Mouse (Mus musculus) forebrain, embryonic 14.5 days (tissue): Measurements from ENCODE around the gene Mettl9. TPM values are rescaled to one million over a fixed set of nuclear protein-coding genes. Genes with fewer than 3 reads are reported as not detected.
A peak's percentile ranks its signal among the peaks of the same experiment; 100 is the strongest.

Experiments
- ATAC-seq: fragments of 200-750 bp; cut with Nextera tagmentation; 2 replicates; pipeline ENCODE4 v1.8.0; 2017; ENCODE audit warnings: mild to moderate bottlenecking, moderate library complexity
- DNase-seq: peaks from one replicate; pipeline ENCODE4 v3.0.0-alpha.2; 2015; ENCODE audit warnings: low spot score
- H3K27ac ChIP-seq: fragments of 300-500 bp; sonication (generic); 2 replicates; pipeline ENCODE4 v1.5.1; 2014; ENCODE audit warnings: low read depth, mild to moderate bottlenecking, control low read depth, low read length, moderate library complexity
- H3K27me3 ChIP-seq: fragments of 300-500 bp; sonication (generic); replicated peaks from 2 replicates; pipeline ENCODE4 v1.6.1; 2014; ENCODE audit warnings: low read length, control low read depth, mixed read lengths; ENCODE audit not compliant: control insufficient read depth, insufficient read depth
- H3K36me3 ChIP-seq: fragments of 300-500 bp; sonication (generic); 2 replicates; pipeline ENCODE4 v1.6.1; 2014; ENCODE audit warnings: low read length, control low read depth; ENCODE audit not compliant: control insufficient read depth, insufficient read depth
- H3K4me1 ChIP-seq: fragments of 300-500 bp; sonication (generic); 2 replicates; pipeline ENCODE4 v1.6.1; 2014; ENCODE audit warnings: antibody characterized with exemption, low read length, control low read depth; ENCODE audit not compliant: control insufficient read depth, insufficient read depth
- H3K4me2 ChIP-seq: fragments of 300-500 bp; sonication (generic); 2 replicates; pipeline ENCODE4 v1.6.1; 2014; ENCODE audit warnings: mild to moderate bottlenecking, control low read depth, low read length
- H3K4me3 ChIP-seq: fragments of 300-500 bp; sonication (generic); 2 replicates; pipeline ENCODE4 v1.5.1; 2014; ENCODE audit warnings: low read depth, low read length, control low read depth
- H3K9ac ChIP-seq: fragments of 300-500 bp; sonication (generic); 2 replicates; pipeline ENCODE4 v1.6.1; 2014; ENCODE audit warnings: mild to moderate bottlenecking, low read length, control low read depth, moderate library complexity
- H3K9me3 ChIP-seq: fragments of 300-500 bp; sonication (generic); replicated peaks from 2 replicates; pipeline ENCODE4 v1.6.1; 2016; ENCODE audit warnings: low read length, control low read depth, mixed read lengths; ENCODE audit not compliant: control insufficient read depth
- WGBS: fragments of 180-500 bp; shearing (Covaris S2); extraction: QIAGEN DNeasy Blood & Tissue Kit; methylation state at CpG from one replicate; pipeline ENCODE4 v1.1.7; 2014; 5-methylcytosine and 5-hydroxymethylcytosine counted together
- polyA plus RNA-seq: library from polyadenylated mRNA; unstranded; fragments of >200 nt; fragmentation: Nextera tagmentation; extraction: Ambion mirVana; gene quantifications from 2 replicates; pipeline ENCODE4 v1.2.1, GENCODE M21; 2014

The Mettl9 gene
- polyA plus RNA-seq: 235 and 236 TPM in 2 replicates

DNA sequence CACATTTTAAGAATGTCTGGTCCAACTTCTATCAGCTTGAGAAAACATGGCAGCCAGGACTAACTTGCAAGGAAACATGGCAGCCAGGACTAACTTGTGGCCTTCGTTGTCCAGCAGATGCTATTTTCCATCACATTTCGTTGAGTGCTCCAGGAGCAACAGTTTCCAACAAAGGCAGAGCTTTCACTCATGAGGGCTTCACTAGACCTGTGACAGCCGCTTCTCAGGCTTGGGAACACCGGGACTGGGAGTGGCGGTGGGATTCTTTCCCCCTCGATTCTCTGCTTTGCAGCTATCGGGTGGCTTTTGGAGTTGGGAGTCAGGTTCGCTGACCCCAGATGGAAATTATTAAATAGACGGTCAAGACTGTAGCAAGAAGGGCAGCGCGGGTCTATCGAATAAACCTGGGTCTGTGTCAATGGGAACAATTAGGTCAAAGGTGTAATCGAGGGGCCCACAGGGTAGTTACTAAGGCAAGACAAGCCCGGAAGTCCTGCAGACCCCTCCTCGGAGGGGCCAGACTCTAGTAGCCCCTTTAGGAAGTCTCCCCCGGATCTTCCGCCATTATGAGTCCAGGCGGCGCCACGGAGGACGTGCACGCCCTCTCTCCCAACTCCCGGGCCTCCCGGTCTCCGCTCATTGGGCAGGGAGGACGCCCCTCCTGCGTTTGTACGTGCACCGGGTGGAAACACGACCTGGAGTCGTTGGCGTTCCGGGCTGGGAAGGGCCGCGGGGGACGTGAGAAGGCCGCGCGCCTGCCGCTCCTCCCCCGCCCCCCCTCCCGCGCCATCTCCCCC is at the start of gene Mettl9:
Gene Mettl9, plus strand, starts transcription at position 590 of the 797 bp plus-strand sequence.
- WGBS: 2% methylated on average over 41 of the region's 43 CpGs
- peak; percentile 97 for ATAC-seq

DNA sequence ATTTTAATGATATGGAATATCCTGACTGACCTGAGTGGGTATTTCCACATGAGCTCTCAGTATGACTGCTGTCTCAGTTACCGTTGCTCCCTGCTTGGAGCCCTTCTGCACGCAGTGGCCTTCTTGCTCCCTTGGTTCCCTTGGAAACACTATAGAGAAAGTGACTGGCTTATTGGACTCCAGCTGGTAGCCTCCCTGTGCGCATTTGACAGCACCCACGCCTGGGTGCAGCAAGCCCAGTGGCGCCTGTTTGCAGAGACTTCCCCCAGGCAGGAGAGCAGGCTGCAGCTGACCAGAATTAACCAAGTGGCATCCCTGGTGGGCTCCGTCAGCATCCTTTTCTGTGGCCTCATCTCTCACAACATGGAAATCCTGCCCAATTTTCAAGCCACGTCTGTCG is 43.1 kb upstream of the Mettl9 start:
- no peak overlapping the region for H3K27ac ChIP-seq
- DNase-seq (no peak), ATAC-seq (no peak)
- H3K4me3 ChIP-seq: no peak overlapping the region
- no peaks in the 10 kb centered on the region for H3K9me3 ChIP-seq
- no peaks in the 10 kb centered on the region for H3K36me3 ChIP-seq
- H3K9ac ChIP-seq: no peak overlapping the region
- WGBS: 77% methylated on average over 8 of the region's 8 CpGs
- no peaks in the 10 kb centered on the region for H3K4me1 ChIP-seq
- no peaks in the 10 kb centered on the region for H3K27me3 ChIP-seq
- H3K4me2 ChIP-seq: no peak overlapping the region

More for the DNA sequence above, at the start of gene Mettl9:
- H3K9me3 ChIP-seq: no peaks in the 10 kb centered on the region
- H3K36me3 ChIP-seq: no peaks in the 10 kb centered on the region
- no peaks in the 10 kb centered on the region for H3K27me3 ChIP-seq
- H3K4me3 ChIP-seq: peak within 1 kb of the TSS; percentile 94
- DNase-seq: peak; percentile 98
- peaks cover 19% of the 10 kb centered on the region for H3K4me1 ChIP-seq
- peak within 1 kb of the TSS; percentile 99 for H3K9ac ChIP-seq
- peak within 1 kb of the TSS; percentile 98 for H3K27ac ChIP-seq
- H3K4me2 ChIP-seq: peak within 1 kb of the TSS; percentile 71

DNA sequence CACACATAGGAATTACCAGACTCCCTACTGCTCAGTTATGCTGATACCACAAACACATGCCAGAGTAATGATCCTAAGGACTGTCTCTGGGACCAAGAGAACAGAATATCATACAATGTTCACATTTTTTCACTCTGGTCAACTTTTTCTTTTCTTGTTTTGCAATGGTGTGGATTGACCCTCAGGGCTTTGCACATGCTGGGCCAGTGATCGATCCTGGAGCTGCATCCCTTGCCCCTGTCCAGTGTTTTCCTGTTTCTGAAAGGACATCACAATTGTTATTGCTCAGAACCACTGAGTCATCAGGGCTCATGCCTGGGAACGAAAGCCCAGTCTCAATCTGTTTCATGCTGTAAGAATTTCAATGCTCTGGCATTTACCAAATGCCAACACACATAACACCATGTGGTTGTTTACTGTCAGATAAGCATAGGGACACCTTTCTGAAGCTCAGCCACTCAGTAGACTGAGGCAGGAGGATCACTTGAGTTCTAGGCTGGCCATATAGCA is 35.2 kb upstream of the Mettl9 start:
- no peaks in the 10 kb centered on the region for H3K9me3 ChIP-seq
- ATAC-seq: no peak
- H3K4me2 ChIP-seq: no peak overlapping the region
- no peaks in the 10 kb centered on the region for H3K4me1 ChIP-seq
- H3K27ac ChIP-seq: no peak overlapping the region
- no peak for DNase-seq
- H3K4me3 ChIP-seq: no peak overlapping the region
- no peaks in the 10 kb centered on the region for H3K27me3 ChIP-seq
- no peak overlapping the region for H3K9ac ChIP-seq
- WGBS: 86% methylated on average over 2 of the region's 2 CpGs
- no peaks in the 10 kb centered on the region for H3K36me3 ChIP-seq

DNA sequence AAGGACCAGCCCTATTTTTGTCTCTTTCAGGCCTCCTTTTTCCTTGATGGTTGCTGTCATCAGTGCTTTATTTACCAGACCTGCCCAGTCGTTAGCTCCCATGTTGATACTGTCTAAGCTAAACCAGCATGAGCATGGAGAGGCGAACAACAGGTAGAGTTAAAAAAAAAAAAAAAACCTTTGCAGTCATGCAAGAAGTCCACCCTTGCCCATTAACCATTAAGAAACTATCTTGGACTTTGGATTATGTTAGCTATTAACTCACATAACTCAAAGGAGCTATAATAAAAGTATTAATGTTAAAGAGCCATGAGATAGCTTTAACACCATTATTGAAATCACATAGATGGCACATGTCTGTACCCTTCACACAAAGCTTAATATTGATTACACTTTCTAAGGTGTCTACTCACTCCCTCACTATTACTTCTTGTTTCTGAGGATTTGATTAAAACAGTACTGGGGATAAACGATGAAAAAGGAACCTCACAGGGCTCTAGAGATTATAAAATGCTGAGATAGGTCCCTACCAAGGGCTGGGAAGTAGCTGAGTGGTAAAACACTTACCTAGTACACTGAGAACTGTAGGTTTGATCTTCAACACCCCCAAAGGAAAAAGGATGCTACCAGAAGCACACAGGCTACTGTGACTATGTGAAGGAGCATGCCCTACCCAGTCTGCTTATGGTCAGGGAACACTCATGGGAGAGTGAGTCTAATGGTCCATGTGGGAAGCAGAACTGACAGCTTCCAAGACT is 34.0 kb upstream of the Mettl9 start:
- H3K9me3 ChIP-seq: no peaks in the 10 kb centered on the region
- H3K4me1 ChIP-seq: no peaks in the 10 kb centered on the region
- ATAC-seq: no peak
- H3K27me3 ChIP-seq: no peaks in the 10 kb centered on the region
- no peak overlapping the region for H3K4me2 ChIP-seq
- 73% methylated on average over 3 of the region's 3 CpGs for WGBS
- no peak overlapping the region for H3K27ac ChIP-seq
- H3K4me3 ChIP-seq: no peak overlapping the region
- no peaks in the 10 kb centered on the region for H3K36me3 ChIP-seq
- H3K9ac ChIP-seq: no peak overlapping the region
- no peak for DNase-seq

DNA sequence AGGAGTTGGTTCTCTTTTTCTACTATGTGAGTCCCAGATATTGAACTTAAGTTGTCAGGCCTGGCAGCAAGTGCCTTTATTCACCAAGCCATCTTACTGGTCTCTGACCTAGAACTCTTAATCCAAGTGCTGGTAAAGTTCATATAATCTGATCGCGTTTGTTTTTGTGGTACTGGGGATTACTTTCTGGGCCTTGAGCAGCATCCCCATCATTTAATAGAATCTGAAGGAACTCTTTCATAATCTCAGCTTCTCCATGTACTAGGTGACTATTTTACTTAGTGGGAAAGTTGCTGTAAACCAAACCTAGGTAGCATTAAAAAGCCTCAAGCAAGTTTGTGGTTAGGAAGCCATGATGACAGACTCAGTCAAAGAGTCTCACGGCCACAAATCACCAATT is 32.4 kb upstream of the Mettl9 start:
- Histone ChIP-seq H3K9me3 (no peaks in the 10 kb centered on the region), H3K36me3 (no peaks in the 10 kb centered on the region), H3K4me2 (no peak overlapping the region), H3K4me1 (no peaks in the 10 kb centered on the region), H3K9ac (no peak overlapping the region), H3K27ac (no peak overlapping the region), H3K27me3 (no peaks in the 10 kb centered on the region), H3K4me3 (no peak overlapping the region)
- 87% methylated on average over 3 of the region's 3 CpGs for WGBS
- DNase-seq (no peak), ATAC-seq (no peak)

DNA sequence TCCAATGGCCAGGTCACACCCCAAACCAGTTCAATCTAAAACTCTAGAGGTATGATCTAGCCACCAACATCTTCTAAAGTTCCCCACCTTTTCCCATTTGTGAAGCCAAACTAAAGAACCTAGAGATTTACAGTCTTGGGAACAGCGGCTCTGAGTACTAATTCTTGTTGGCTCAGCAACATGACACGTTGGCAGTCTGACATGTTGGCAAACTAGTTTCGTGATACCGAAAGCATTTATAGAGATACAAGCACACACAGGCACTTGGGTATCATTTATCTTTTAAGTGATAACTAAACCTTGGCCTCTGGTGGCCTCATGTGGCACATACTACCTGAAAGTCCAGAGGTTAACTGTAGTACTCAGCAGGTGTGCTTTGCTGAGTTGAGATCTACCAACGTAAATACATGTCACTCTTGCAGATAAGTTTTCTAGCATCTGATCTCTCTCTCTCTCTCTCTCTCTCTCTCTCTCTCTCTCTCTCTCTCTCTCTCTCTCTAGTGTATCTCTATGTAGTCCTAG is 31.8 kb upstream of the Mettl9 start:
- Histone ChIP-seq H3K4me2 (no peak overlapping the region), H3K9ac (no peak overlapping the region), H3K4me3 (no peak overlapping the region), H3K27ac (no peak overlapping the region), H3K36me3 (no peaks in the 10 kb centered on the region), H3K9me3 (no peaks in the 10 kb centered on the region), H3K4me1 (no peaks in the 10 kb centered on the region), H3K27me3 (no peaks in the 10 kb centered on the region)
- WGBS: 82% methylated on average over 5 of the region's 5 CpGs
- no peak for ATAC-seq
- peak; percentile 12 for DNase-seq

DNA sequence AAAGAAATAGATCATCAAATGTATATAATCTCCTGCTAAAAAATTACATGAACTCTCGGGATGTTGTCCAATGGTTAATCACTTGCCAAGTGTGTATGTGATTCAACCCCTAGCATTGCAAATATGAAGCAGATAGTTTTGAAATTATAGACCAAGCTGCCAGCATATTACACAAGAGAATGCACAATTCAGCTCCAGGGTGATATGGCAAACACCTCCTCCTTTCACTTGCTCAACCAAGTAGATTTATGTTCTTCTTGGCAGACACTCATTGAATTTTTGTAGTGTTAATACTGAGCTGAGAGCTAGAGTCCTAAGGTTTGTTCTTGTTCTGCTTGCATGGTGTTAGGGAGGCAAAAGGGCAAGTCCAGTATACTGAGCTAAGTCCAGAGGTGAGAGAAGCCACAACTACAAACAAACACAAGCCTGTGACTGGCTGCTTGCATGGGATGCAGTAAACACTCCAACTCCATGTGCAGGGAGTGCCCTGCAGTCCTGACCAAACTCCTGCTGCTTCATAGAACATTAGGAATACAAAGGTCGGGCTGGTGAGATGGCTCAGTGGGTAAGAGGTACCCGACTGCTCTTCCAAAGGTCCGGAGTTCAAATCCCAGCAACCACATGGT is 30.3 kb upstream of the Mettl9 start:
- no peak for ATAC-seq
- 74% methylated on average over 4 of the region's 4 CpGs for WGBS
- Histone ChIP-seq H3K4me2 (no peak overlapping the region), H3K27ac (no peak overlapping the region), H3K4me1 (no peaks in the 10 kb centered on the region), H3K4me3 (no peak overlapping the region), H3K9ac (no peak overlapping the region), H3K36me3 (no peaks in the 10 kb centered on the region), H3K27me3 (no peaks in the 10 kb centered on the region), H3K9me3 (no peaks in the 10 kb centered on the region)
- no peak for DNase-seq

DNA sequence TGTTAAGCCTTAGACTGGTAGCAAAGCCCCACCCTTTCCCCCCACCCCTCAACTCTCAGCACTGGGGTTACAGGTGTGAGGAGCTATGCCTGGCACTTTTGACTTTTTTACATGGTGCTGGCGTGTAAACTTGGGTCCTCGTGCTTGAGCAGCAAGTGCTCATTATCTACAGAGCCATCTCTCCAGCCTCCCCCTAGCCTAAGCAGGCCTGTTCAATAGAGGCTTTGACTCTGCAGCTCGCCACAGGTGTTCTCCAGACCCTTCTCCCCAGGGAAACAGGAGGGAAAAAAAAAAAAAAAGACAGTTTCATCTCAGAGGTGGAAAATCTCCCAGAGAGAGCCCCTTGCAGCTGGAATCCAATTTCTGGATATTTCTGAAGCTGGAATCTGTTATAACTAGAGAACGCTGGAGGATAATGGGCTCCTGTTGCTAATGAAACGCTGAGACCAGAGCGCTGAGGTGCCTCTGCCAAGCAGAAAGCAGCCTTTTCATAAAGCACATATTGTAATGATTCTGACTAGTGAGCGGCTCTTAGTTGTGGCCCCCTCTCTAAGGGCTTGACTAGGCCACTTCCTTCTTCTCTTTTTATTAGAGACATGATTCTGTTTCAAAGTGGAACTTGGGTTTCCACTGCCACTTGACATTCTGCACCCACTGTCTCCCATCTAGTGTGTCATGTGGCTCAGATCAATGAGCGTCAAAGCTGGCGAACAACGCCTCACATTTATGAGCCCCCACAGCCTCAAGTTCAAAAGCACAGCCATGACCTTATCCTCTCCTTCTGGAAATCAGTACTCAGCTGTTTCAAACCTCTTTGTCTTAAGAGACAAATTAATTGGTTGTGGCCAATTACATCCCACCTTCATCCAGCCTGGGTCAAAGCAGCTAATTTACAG is 22.2 kb upstream of the Mettl9 start:
- no peak overlapping the region for H3K9ac ChIP-seq
- 32% methylated on average over 10 of the region's 10 CpGs for WGBS
- H3K27ac ChIP-seq: no peak overlapping the region
- no peaks in the 10 kb centered on the region for H3K9me3 ChIP-seq
- no peaks in the 10 kb centered on the region; the same call in 1 of the 2 replicates for H3K4me1 ChIP-seq
- no peak overlapping the region for H3K4me3 ChIP-seq
- H3K4me2 ChIP-seq: no peak overlapping the region
- DNase-seq (peak; percentile 29), ATAC-seq (no peak)
- no peaks in the 10 kb centered on the region for H3K36me3 ChIP-seq
- H3K27me3 ChIP-seq: no peaks in the 10 kb centered on the region
